ENCODE assay signal across 18 mouse cellular contexts in the genomic region with DNA sequence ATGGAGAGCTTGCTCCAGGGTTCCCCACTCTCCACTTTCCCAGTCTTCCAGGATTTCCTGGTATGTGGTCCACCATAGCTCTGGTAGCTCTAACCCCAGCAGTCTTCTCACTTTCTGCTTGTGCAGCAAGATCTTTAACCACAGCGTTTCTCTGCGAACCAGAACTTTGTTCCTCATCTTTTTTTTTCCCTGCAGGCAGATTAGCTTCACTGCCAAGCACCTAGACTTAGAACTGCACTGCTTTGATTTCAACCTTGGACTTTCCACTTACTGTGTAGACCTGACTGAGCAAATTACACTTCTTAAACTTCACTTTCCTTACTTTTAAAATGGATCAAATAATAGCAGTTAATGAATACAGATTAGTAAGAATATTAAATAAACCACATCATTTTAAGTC.
"Had no signal": no experiment of that assay in that cellular context is flagged by ENCODE, and none has a peak within 500 bp of the region (broad histone marks: within the 10 kb centered on the region; RNA-seq: fewer than 3 reads in every experiment).

No protein-coding gene starts in this region.

- H3K27me3 ChIP-seq: liver, embryonic 13.5 days; neural tube, embryonic 12.5 days; neural tube, embryonic 15.5 days had no signal

- H3K36me3 ChIP-seq: liver, embryonic 13.5 days; neural tube, embryonic 12.5 days; neural tube, embryonic 15.5 days had no signal

- H3K4me3 ChIP-seq: left cerebral cortex, adult 2 months; liver, embryonic 13.5 days; neural tube, embryonic 12.5 days; neural tube, embryonic 15.5 days had no signal

- H3K4me2 ChIP-seq: liver, embryonic 13.5 days; midbrain, embryonic 11.5 days; neural tube, embryonic 12.5 days; neural tube, embryonic 15.5 days had no signal

- H3K9ac ChIP-seq: liver, embryonic 13.5 days; neural tube, embryonic 12.5 days; neural tube, embryonic 15.5 days had no signal

- ATAC-seq: intestine, postnatal 0 days had no signal

- H3K4me1 ChIP-seq: liver, embryonic 13.5 days; neural tube, embryonic 12.5 days; neural tube, embryonic 15.5 days had no signal

- DNase-seq: layer of hippocampus, postnatal 36 days; liver, embryonic 13.5 days; lung, adult 2 months; lung, postnatal 14 days; lung, postnatal 4 days; midbrain, embryonic 14.5 days; right cerebral cortex, adult 18-20 months; right cerebral cortex, postnatal 14 days; right cerebral cortex, postnatal 4 days; thymus, adult 2 months; thymus, postnatal 14 days; thymus, postnatal 4 days had no signal

- H3K9me3 ChIP-seq: liver, embryonic 13.5 days; neural tube, embryonic 12.5 days; neural tube, embryonic 15.5 days had no signal

- H3K27ac ChIP-seq: left cerebral cortex, adult 2 months; liver, embryonic 13.5 days; neural tube, embryonic 12.5 days; neural tube, embryonic 15.5 days; stomach, postnatal 0 days had no signal
